Mouse (Mus musculus) small intestine, adult 2 months (tissue): ENCODE measurements around the gene Cox11.

Experiments
- CTCF ChIP-seq: fragments of 200-500 bp; IDR thresholded peaks from 2 replicates; pipeline ENCODE4 v1.5.1; 2012; ENCODE audit warnings: low read depth, mild to moderate bottlenecking, control low read depth, inconsistent platforms, low read length, moderate library complexity, mixed read lengths; ENCODE audit not compliant: insufficient replicate concordance, insufficient read length; ENCODE audit errors: extremely low read depth
- POLR2A ChIP-seq: fragments of 200-500 bp; IDR thresholded peaks from 2 replicates; pipeline ENCODE4 v1.6.1; 2012; ENCODE audit warnings: low read depth, mild to moderate bottlenecking, control low read depth, inconsistent platforms, low read length, moderate library complexity

GRCm38 (mm10) chr11:90685196-90685595, 47.2 kb downstream of the Cox11 start:
- no peak for TF ChIP-seq CTCF
- TF ChIP-seq POLR2A, result no peak
